Mouse (Mus musculus) kidney, adult 2 months (tissue): ENCODE measurements around the gene Kctd13.

Experiments
- CTCF ChIP-seq: fragments of 200-500 bp; conservative IDR thresholded peaks from 2 replicates; pipeline ENCODE4 v1.5.1; 2011; ENCODE audit warnings: low read depth, mild to moderate bottlenecking, control low read depth, low read length, moderate library complexity, mixed read lengths; ENCODE audit not compliant: insufficient read depth, insufficient read length
- POLR2A ChIP-seq: fragments of 200-500 bp; IDR thresholded peaks from one replicate; pipeline ENCODE4 v1.6.1; 2011; ENCODE audit warnings: low read depth, low read length, control low read depth

- TF ChIP-seq POLR2A (no peak), CTCF (no peak)
Observed at GRCm38 (mm10) chr7:126941801-126942200, 13.1 kb downstream of the Kctd13 start.
